Mouse (Mus musculus) cerebellum, adult 11 months (tissue): ENCODE results near the gene Gm12666.
"Not testable (repeated sequence)": the region's sequence is repeated elsewhere in the genome, so short reads cannot be mapped to it uniquely, and the experiment has no call there.

Experiments
- DNase-seq: peaks from one replicate; pipeline ENCODE4 v3.0.0; 2022

The Gm12666 gene

DNA sequence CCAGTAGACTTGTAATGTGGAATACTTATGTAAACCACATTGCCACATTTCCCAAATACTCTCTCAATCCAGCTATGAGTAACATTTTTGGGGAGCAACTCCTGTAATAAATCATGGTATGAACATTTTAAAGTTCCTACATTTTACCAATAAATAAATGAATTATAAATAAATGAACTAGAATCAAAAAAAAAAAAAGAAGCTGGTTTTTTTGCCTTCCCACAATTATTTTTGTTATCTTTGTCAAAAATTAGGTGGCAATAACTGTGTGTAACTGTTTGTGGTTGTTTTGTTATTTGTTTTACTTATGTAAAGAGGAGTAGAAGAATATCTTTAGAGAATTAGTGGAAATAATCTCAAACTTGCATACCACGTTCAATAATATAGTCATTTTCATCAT is at the start of gene Gm12666:
Gm12666 (minus strand) TSS at position 101 of the 400 bp plus-strand sequence.
- DNase-seq: not testable (repeated sequence)

DNA sequence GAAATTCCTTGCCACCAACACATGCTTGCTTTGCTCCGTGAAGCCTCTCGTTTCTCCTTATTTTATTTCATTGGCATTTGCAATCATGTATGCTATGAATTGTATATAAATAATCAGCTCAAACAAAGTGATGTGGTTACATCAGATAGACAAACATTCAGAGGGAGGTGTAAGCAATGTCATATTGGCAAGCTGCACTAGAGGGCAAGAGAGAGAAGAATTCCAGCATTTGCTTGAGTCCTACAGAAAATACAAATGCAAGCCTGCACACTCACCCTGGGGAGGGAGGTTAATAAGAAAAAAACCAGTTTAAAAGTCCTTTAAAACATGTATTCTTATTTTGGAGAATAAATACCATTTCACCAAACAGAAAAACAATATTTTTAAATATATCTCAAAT is 34.8 kb upstream of the Gm12666 start:
- no peak for DNase-seq

DNA sequence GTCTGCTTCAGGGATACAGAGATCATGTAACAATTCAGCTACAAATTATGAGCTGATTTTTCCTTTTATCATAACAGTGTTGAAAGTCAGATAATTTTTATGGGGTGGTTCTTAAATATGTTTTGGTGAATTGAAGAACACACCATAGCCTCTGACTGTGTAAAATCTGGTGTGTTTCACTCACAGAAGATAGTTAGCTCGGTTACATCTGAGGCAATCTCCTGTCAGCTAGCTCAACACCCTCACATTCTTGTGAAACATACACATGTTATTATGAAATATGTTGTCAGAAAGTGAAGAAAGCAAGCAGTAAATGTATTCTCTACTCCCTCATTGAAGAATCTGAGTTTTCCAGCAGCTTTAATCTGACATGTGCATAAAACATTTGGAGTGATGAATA is 24.7 kb upstream of the Gm12666 start:
- no peak for DNase-seq

DNA sequence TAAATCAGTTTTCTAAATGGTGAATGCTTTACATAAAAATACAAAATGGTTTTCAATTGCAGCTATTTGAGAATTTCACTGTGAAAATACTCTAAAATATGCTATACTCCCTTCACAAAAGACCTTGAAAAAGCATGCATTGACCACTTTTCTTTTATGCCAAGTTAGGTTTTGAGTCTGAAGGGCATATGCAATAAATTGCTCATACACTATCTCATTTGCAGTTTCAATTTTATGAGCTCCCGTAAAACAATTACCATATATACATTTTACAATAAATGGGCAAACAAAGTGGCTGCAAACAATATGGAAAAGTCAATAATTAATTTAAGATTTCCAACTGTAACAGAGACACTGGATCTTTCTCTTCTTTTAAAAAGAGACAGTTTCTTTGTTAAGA is 38.9 kb downstream of the Gm12666 start:
- no peak for DNase-seq

DNA sequence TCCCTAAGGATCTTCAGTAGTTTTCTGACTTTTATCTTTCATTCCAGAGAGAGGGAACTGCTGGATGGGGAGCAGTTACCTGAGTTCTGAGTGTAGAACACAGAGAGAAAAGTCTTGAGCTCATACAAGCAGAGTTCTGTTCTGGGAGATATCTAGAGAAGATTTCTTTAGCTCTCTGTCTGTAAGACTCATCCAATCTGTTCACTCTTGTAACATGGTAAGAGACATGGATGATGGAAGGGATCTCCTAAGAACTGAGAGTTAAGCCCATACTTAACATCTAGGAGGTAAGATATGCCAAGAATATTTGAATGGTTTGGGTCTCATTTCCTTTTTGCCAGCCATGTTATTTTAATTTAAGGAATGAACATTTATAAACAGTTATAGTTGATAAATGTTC is 44.4 kb downstream of the Gm12666 start, which contains the start of gene Izumo3:
Izumo3 (minus strand) TSS at position 101 of the 400 bp plus-strand sequence.
- DNase-seq: no peak
